Mouse (Mus musculus) c-Kit-positive CD71-negative TER-119-negative erythroid progenitor cells, embryonic 14.5 days (primary cell): ENCODE results near the gene Tspan2.

ENCODE experiments used
- DNase-seq: peaks from one replicate; pipeline ENCODE4 v3.0.0-alpha.2; 2013; ENCODE audit warnings: low read depth

Tspan2 gene

DNA sequence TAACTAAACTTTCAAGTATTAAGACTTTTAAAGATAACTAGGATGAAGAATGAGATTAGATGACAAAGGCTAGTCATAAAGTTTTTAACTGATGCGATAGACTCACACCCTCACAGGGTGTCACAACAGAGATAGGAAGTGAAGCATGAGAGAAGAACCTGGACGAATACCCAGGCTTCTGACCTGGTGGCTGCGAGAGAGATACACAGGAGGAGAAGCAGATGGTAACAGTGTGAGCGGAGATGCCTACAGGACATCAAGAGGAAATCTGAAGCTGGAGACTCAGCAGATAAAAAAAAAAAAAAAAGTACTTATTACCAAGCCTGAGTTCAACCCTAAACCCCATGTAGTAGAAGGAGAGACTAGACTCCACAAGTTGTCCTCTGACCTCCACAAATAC lies 38.7 kb downstream of the Tspan2 start:
- DNase-seq = no peak

DNA sequence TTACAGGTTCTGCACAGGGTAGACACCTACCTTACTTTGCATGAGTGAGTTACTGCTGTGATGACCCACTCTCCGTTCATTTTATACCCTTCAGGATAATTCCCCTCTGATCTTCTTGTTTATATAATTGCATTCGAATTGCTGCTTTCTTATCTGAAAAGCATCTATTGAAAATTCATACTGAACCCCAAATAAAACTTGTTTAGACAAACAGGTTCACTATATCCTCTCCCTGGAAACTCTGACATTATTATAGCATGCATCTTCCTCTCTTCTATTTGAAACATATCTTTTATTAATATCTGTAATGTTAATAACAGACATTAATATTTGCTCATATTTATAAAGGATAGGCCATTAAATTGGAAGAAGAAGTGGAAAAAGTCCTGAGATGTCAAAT lies 48.3 kb downstream of the Tspan2 start, which contains the start of gene Tshb:
TSS of gene Tshb (minus strand) at position 101 of the 400 bp plus-strand sequence.
- DNase-seq = no peak

DNA sequence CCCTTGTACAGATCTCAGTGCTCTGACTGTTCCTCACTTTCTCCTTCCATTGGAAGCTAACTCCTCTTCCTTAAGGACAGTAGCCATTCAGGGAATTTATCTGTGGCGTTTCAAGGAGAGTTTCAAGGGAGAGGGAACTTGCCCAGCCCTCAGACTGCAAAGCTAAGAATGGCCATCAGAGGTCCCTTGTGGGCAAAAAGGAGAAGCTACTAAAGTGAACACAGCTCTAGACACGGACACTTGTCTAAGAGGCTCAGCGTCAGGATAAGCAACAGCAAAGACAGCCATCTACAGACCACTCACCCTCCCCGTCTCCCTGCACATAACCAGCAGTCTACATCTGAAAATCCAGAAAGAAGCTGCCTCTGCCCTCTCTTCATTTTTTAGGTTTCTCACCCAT lies 53.0 kb downstream of the Tspan2 start:
- no peak for DNase-seq

DNA sequence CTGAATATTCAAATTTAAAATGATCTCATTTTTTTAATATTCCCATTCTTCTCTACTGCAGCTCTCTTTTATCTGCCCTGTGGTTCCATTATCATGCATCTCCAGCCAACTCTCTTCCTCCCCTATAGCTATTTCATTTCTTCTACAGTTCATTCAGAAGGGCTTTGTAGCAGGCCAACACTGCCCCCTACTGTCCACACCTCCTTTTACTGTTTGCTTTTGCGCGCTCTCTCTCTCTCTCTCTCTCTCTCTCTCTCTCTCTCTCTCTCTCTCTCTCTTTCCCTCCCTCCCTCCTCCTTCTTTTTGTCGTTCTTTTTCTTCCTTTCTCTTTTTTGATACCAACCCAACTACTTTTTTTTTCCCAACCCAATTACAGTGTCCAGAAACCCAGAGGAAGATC lies 69.6 kb downstream of the Tspan2 start:
- peak; percentile 69 for DNase-seq

DNA sequence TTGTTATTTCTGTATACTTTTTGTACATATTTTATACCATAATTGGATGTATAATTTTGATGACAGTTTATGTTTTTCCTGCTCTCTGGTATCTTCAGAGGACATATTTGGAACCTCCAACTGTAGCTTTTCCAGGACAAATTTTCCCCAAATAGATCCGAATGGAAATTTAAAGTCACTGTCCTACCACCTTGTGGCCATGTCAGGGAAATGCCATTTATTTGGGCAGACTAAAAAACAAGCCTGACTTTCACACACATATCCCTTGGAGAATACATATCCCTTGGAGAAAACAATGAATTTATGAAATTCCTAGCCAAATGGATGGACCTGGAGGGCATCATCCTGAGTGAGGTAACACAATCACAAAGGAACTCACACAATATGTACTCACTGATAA lies 108.1 kb downstream of the Tspan2 start:
- no peak for DNase-seq

DNA sequence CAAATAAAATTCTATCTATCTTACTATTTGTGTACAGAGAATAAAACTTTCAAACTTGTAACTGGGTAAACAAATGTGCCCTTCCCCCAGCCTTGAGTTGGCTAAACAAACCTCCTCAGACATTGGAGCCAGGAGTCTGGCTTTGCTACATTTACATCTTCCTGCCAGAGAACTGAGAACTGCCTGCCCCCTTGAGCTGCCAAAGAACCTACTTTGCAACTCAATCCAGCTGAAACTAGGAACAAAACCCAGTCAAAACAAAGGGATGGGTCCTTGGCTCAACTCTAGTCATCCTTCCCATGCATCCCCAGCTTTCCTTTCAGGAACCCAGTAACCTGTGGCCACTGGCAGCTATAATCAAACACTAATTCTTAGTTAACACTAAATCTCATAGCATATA lies 114.3 kb downstream of the Tspan2 start:
- DNase-seq = no peak
